Mouse (Mus musculus) embryonic facial prominence, embryonic 14.5 days (tissue): ENCODE data around the gene Zan. TPM values are rescaled to one million over a fixed set of nuclear protein-coding genes. Genes with fewer than 3 reads are reported as not detected.

Experiments used
- ATAC-seq: fragments of 200-750 bp; cut with Nextera tagmentation; 2 replicates; pipeline ENCODE4 v1.8.0; 2017; ENCODE audit warnings: low read depth, moderate number of reproducible peaks, moderate TSS enrichment
- DNase-seq: peaks from one replicate; pipeline ENCODE4 v3.0.0-alpha.2; 2015; ENCODE audit warnings: low spot score
- H3K27ac ChIP-seq: fragments of 300-500 bp; sonication (generic); replicated peaks from 2 replicates; pipeline ENCODE4 v1.5.1; 2014; ENCODE audit warnings: low read depth, mild to moderate bottlenecking, low read length, moderate library complexity
- H3K27me3 ChIP-seq: fragments of 300-500 bp; sonication (generic); replicated peaks from 2 replicates; pipeline ENCODE4 v1.6.1; 2014; ENCODE audit warnings: low read length; ENCODE audit not compliant: control insufficient read depth, insufficient read depth
- H3K36me3 ChIP-seq: fragments of 300-500 bp; sonication (generic); 2 replicates; pipeline ENCODE4 v1.6.1; 2014; ENCODE audit warnings: low read length, mixed read lengths; ENCODE audit not compliant: control insufficient read depth, insufficient read depth
- H3K4me1 ChIP-seq: fragments of 300-500 bp; sonication (generic); 2 replicates; pipeline ENCODE4 v1.6.1; 2014; ENCODE audit warnings: antibody characterized with exemption, low read length; ENCODE audit not compliant: control insufficient read depth, insufficient read depth
- H3K4me2 ChIP-seq: fragments of 300-500 bp; sonication (generic); 2 replicates; pipeline ENCODE4 v1.6.1; 2014; ENCODE audit warnings: low read depth, mild to moderate bottlenecking, low read length, moderate library complexity, mixed read lengths
- H3K4me3 ChIP-seq: fragments of 300-500 bp; sonication (generic); 2 replicates; pipeline ENCODE4 v1.5.1; 2014; ENCODE audit warnings: low read depth, mild to moderate bottlenecking, low read length
- H3K9ac ChIP-seq: fragments of 300-500 bp; sonication (generic); 2 replicates; pipeline ENCODE4 v1.6.1; 2014; ENCODE audit warnings: low read depth, mild to moderate bottlenecking, low read length, moderate library complexity, mixed read lengths
- H3K9me3 ChIP-seq: fragments of 300-500 bp; sonication (generic); 2 replicates; pipeline ENCODE4 v1.6.1; 2016; ENCODE audit warnings: low read length; ENCODE audit not compliant: control insufficient read depth
- WGBS: fragments of 180-500 bp; shearing (Covaris S2); extraction: QIAGEN DNeasy Blood & Tissue Kit; methylation state at CpG from one replicate; pipeline ENCODE4 v1.1.7; 2014; 5-methylcytosine and 5-hydroxymethylcytosine counted together
- polyA plus RNA-seq: library from polyadenylated mRNA; unstranded; fragments of >200 nt; fragmentation: Nextera tagmentation; extraction: Ambion mirVana; gene quantifications from 2 replicates; pipeline ENCODE4 v1.2.1, GENCODE M21; 2014

Gene Zan
- polyA plus RNA-seq, 1 experiment from 2014 or later: 0.26 TPM

DNA sequence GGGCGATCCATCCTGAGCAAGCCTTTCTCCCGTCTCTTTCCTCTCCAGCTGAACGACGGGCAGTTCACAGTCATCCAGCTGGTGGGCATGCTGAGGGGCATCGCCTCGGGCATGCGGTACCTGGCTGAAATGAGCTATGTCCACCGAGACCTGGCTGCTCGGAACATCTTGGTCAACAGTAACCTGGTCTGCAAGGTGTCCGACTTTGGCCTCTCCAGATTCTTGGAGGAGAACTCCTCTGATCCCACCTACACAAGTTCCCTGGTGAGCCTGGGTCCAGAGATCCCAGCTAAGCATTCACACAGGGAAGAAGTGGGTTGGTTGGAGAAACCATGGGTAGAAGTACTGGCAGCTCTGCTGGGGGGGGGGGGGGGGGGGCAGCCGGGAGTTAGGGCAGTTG lies 107.2 kb downstream of the Zan start:
- Histone ChIP-seq H3K4me3 (no peak overlapping the region), H3K4me2 (no peak overlapping the region), H3K36me3 (peaks cover 100% of the 10 kb centered on the region), H3K9me3 (no peaks in the 10 kb centered on the region), H3K27ac (no peak overlapping the region), H3K4me1 (no peaks in the 10 kb centered on the region), H3K27me3 (no peaks in the 10 kb centered on the region), H3K9ac (no peak overlapping the region)
- WGBS: 99% methylated on average over 10 of the region's 11 CpGs
- no peak for ATAC-seq
- DNase-seq: no peak

DNA sequence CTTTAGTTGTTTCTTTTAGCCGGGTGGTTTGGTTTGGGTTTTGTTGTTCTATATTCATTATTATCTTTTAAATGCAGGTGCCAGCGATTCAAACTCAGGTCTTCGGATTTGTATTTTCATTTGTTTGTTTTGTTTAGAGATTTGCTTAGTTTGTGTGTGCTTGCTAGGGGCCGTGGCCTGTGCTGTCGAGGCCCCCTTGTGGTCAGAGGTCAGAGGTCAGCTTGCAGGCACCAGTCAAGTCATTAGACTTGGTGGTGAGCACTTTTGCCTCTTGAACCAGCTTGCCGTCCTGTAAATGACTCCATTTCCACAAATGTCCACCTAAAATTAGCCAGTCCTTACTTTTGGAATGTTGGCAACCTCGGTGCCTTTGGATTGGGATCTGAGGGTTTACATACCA lies 118.5 kb downstream of the Zan start:
- Histone ChIP-seq H3K4me3 (no peak overlapping the region), H3K36me3 (peaks cover 98% of the 10 kb centered on the region), H3K9ac (no peak overlapping the region), H3K4me1 (no peaks in the 10 kb centered on the region), H3K4me2 (no peak overlapping the region), H3K27me3 (no peaks in the 10 kb centered on the region), H3K27ac (no peak overlapping the region), H3K9me3 (no peaks in the 10 kb centered on the region)
- DNase-seq (no peak), ATAC-seq (no peak)
- 35% methylated on average over 7 of the region's 7 CpGs for WGBS

DNA sequence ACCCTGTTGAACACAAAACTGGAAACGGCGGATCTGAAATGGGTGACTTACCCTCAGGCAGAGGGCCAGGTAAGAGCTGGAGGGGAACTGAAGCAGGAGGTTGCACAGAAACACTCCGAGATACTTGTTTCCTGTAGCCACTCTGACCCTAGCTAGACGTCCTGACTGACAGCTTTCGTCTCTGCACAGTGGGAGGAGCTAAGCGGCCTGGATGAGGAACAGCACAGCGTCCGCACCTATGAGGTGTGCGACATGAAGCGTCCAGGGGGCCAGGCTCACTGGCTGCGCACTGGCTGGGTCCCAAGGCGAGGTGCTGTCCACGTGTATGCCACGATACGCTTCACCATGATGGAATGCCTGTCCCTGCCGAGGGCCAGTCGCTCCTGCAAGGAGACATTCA lies 122.8 kb downstream of the Zan start:
- H3K4me2 ChIP-seq: 0 out of 2 replicates have a peak overlapping the region, but pooled peaks have one; percentile 90
- no peaks in the 10 kb centered on the region for H3K27me3 ChIP-seq
- H3K9ac ChIP-seq: no peak overlapping the region
- WGBS: 81% methylated on average over 17 of the region's 17 CpGs
- ATAC-seq: no peak
- no peak for DNase-seq
- H3K4me3 ChIP-seq: no peak overlapping the region
- H3K36me3 ChIP-seq: peaks cover 56% of the 10 kb centered on the region
- no peaks in the 10 kb centered on the region for H3K9me3 ChIP-seq
- peaks cover 6% of the 10 kb centered on the region for H3K4me1 ChIP-seq
- no peak overlapping the region for H3K27ac ChIP-seq

- Histone ChIP-seq H3K4me3 (peak overlapping the region; percentile 93), H3K27me3 (no peaks in the 10 kb centered on the region), H3K9ac (peak overlapping the region; percentile 96), H3K4me2 (peak overlapping the region; percentile 90), H3K36me3 (peaks cover 38% of the 10 kb centered on the region), H3K4me1 (peaks cover 15% of the 10 kb centered on the region), H3K9me3 (no peaks in the 10 kb centered on the region), H3K27ac (peak overlapping the region; percentile 97)
- ATAC-seq (no peak), DNase-seq (peak; percentile 48)
- 5% methylated on average over 15 of the region's 16 CpGs for WGBS
Observed at GRCm38 (mm10) chr5:137352011-137352975, 124.6 kb downstream of the Zan start.

- H3K4me1 ChIP-seq: peaks cover 15% of the 10 kb centered on the region
- peak overlapping the region; percentile 90 for H3K4me2 ChIP-seq
- no peak for DNase-seq
- peaks cover 30% of the 10 kb centered on the region for H3K36me3 ChIP-seq
- peak overlapping the region; percentile 97 for H3K27ac ChIP-seq
- H3K9me3 ChIP-seq: no peaks in the 10 kb centered on the region
- H3K9ac ChIP-seq: peak overlapping the region; percentile 96
- ATAC-seq: no peak
- peak overlapping the region; percentile 93 for H3K4me3 ChIP-seq
- under 1% methylated on average over 4 of the region's 4 CpGs for WGBS
- H3K27me3 ChIP-seq: no peaks in the 10 kb centered on the region
Observed at GRCm38 (mm10) chr5:137351394-137351793, 125.5 kb downstream of the Zan start.

GRCm38 (mm10) chr5:137351058-137351380 lies 125.8 kb downstream of the Zan start:
- no peak for ATAC-seq
- peak; percentile 36 for DNase-seq
- 0% methylated on average over 8 of the region's 8 CpGs for WGBS
- H3K36me3 ChIP-seq: peaks cover 27% of the 10 kb centered on the region
- H3K27ac ChIP-seq: peak overlapping the region; percentile 97
- H3K27me3 ChIP-seq: no peaks in the 10 kb centered on the region
- peak overlapping the region; percentile 90 for H3K4me2 ChIP-seq
- no peaks in the 10 kb centered on the region for H3K9me3 ChIP-seq
- H3K4me3 ChIP-seq: peak overlapping the region; percentile 93
- peaks cover 16% of the 10 kb centered on the region for H3K4me1 ChIP-seq
- peak overlapping the region; percentile 96 for H3K9ac ChIP-seq

- peak; percentile 16 for DNase-seq
- peaks cover 22% of the 10 kb centered on the region for H3K4me1 ChIP-seq
Observed at GRCm38 (mm10) chr5:137350205-137351057, 126.4 kb downstream of the Zan start.

GRCm38 (mm10) chr5:137349384-137350204 lies 127.3 kb downstream of the Zan start, which contains the start of gene Ephb4:
TSS of gene Ephb4 (plus strand) at chr5:137350109.
- WGBS: under 1% methylated on average over 28 of the region's 32 CpGs

More at GRCm38 (mm10) chr5:137350205-137351057, 126.4 kb downstream of the Zan start:
- Histone ChIP-seq H3K9ac (peak overlapping the region; percentile 96), H3K27me3 (no peaks in the 10 kb centered on the region), H3K4me2 (peak overlapping the region; percentile 90), H3K9me3 (no peaks in the 10 kb centered on the region), H3K27ac (peak overlapping the region; percentile 97), H3K36me3 (peaks cover 21% of the 10 kb centered on the region), H3K4me3 (peak overlapping the region; percentile 93)
- under 1% methylated on average over 27 of the region's 55 CpGs for WGBS
- peak; percentile 72 for ATAC-seq

More at GRCm38 (mm10) chr5:137349384-137350204, 127.3 kb downstream of the Zan start, which contains the start of gene Ephb4:
- H3K4me3 ChIP-seq: peak within 1 kb of the TSS; percentile 93
- peaks cover 23% of the 10 kb centered on the region for H3K4me1 ChIP-seq
- H3K9me3 ChIP-seq: no peaks in the 10 kb centered on the region
- H3K27ac ChIP-seq: peak within 1 kb of the TSS; percentile 97
- H3K9ac ChIP-seq: peak within 1 kb of the TSS; percentile 96
- DNase-seq: peak; percentile 98
- peaks cover 12% of the 10 kb centered on the region for H3K36me3 ChIP-seq
- peak; percentile 97 for ATAC-seq
- H3K27me3 ChIP-seq: no peaks in the 10 kb centered on the region
- peak within 1 kb of the TSS; percentile 90 for H3K4me2 ChIP-seq
